Mouse (Mus musculus): ENCODE measurements around the gene Abr. TPM values are rescaled to one million over a fixed set of nuclear protein-coding genes. Genes with fewer than 3 reads are reported as not detected.

The Abr gene
- total RNA-seq, 1 experiment from 2014 or later: 44.2 TPM

- DNase-seq: peak; percentile 58
These were observed 105.2 kb downstream of the Abr start for GRCm38 (mm10) chr11:76516951-76517350.

GRCm38 (mm10) chr11:76515123-76515522, 107.0 kb downstream of the Abr start:
- no peak for DNase-seq

GRCm38 (mm10) chr11:76510977-76511376, 111.1 kb downstream of the Abr start:
- no peak for DNase-seq

GRCm38 (mm10) chr11:76509751-76510723, 112.1 kb downstream of the Abr start:
- DNase-seq: peak; percentile 78

- DNase-seq: no peak
These were observed 113.1 kb downstream of the Abr start for GRCm38 (mm10) chr11:76508831-76509595.

GRCm38 (mm10) chr11:76508125-76508524, 114.0 kb downstream of the Abr start:
- no peak for DNase-seq

- no peak for DNase-seq
These were observed 114.6 kb downstream of the Abr start for GRCm38 (mm10) chr11:76507302-76508124.

GRCm38 (mm10) chr11:76506514-76507228, 115.4 kb downstream of the Abr start:
- peak; percentile 78 for DNase-seq

GRCm38 (mm10) chr11:76505106-76505505, 117.0 kb downstream of the Abr start:
- no peak for DNase-seq

GRCm38 (mm10) chr11:76504058-76504457, 118.1 kb downstream of the Abr start:
- no peak for DNase-seq

- no peak for DNase-seq
These were observed 122.1 kb downstream of the Abr start for GRCm38 (mm10) chr11:76499987-76500386.

GRCm38 (mm10) chr11:76499564-76499963, 122.5 kb downstream of the Abr start:
- DNase-seq: no peak

- DNase-seq: no peak
These were observed 124.4 kb downstream of the Abr start for GRCm38 (mm10) chr11:76497769-76498152.

- DNase-seq: no peak
These were observed 124.9 kb downstream of the Abr start for GRCm38 (mm10) chr11:76497066-76497768.

- DNase-seq: peak; percentile 49
These were observed 125.9 kb downstream of the Abr start for GRCm38 (mm10) chr11:76496086-76496771.

GRCm38 (mm10) chr11:76495127-76496028, 126.7 kb downstream of the Abr start:
- no peak for DNase-seq

GRCm38 (mm10) chr11:76494360-76495126, 127.6 kb downstream of the Abr start:
- peak; percentile 92 for DNase-seq

- DNase-seq: no peak
These were observed 128.3 kb downstream of the Abr start for GRCm38 (mm10) chr11:76493811-76494274.

All from adrenal gland, postnatal 14 days (tissue).